In the genomic region with DNA sequence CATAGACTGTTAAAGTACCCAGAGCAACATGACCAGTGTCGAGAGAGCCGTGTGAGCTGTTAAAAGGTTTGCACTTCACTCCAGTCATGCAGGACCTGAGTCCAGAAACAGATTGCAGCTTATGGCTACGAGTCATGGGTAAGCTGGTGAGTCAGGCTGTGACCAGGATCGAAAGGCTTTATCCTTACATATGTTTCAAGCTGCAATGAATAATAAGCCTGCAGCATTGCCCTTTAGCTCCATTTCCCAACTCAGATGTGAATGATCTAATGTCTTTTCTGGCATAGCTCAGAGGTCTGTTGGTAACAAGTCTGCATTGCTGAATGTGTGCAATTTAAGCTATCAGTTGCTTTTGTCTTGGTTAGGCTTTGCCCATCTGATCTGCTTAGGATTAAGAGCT, we compare ENCODE assay signal across 17 mouse cellular contexts.
A peak's percentile ranks its signal among the peaks of the same experiment; 100 is the strongest.
DNase-seq lines count a peak whose midpoint lies in the region; ATAC-seq and TF ChIP-seq lines count a peak whose summit lies in the region.
"Had no signal": no experiment of that assay in that cellular context is flagged by ENCODE, and none has a peak within 500 bp of the region (broad histone marks: within the 10 kb centered on the region; RNA-seq: fewer than 3 reads in every experiment).

No protein-coding gene starts in this region.

- no peak overlapping the region for H3K4me3 ChIP-seq in lung, postnatal 0 days (ENCODE audit: low read depth, low read length)
- no peak overlapping the region for H3K4me3 ChIP-seq in intestine, postnatal 0 days (ENCODE audit: low read depth, low read length)
- H3K4me3 ChIP-seq: embryonic facial prominence, embryonic 12.5 days; heart, embryonic 13.5 days; hindbrain, embryonic 12.5 days; limb, embryonic 13.5 days had no signal

- H3K27me3 ChIP-seq in lung, postnatal 0 days (replicated peaks; ENCODE audit: insufficient read depth, low read length) = no peaks in the 10 kb centered on the region
- no peaks in the 10 kb centered on the region for H3K27me3 ChIP-seq in intestine, postnatal 0 days (replicated peaks; ENCODE audit: control insufficient read depth, insufficient read depth, low read length)
- H3K27me3 ChIP-seq: embryonic facial prominence, embryonic 12.5 days; heart, embryonic 13.5 days; hindbrain, embryonic 12.5 days; limb, embryonic 13.5 days had no signal

- peak; percentile 32 for DNase-seq in lung, postnatal 0 days (ENCODE audit: low spot score)
- no peak for DNase-seq in lung, postnatal 10 days
- DNase-seq in cerebellum, adult 11 months = peak; percentile 16
- peak; percentile 7 to 41 for DNase-seq in cerebellum, postnatal 36 days
- DNase-seq in left cerebral cortex, adult 9 months (ENCODE audit: low spot score in 2 of 2) = no peak
- no peak for DNase-seq in heart, postnatal 10 days
- DNase-seq: adrenal gland, adult 8-10 months; forebrain, postnatal 0 days; kidney, adult 18-20 months; kidney, postnatal 4 days; midbrain, embryonic 14.5 days; spleen, adult 18-20 months had no signal

- H3K27ac ChIP-seq in lung, postnatal 0 days (ENCODE audit: low read length) = no peak overlapping the region
- no peak overlapping the region for H3K27ac ChIP-seq in intestine, postnatal 0 days (ENCODE audit: low read depth, low read length)
- H3K27ac ChIP-seq: embryonic facial prominence, embryonic 12.5 days; heart, embryonic 13.5 days; hindbrain, embryonic 12.5 days; limb, embryonic 13.5 days had no signal

- no peak overlapping the region for H3K9ac ChIP-seq in lung, postnatal 0 days (replicated peaks; ENCODE audit: low read depth)
- no peak overlapping the region for H3K9ac ChIP-seq in intestine, postnatal 0 days (ENCODE audit: low read depth, low read length)
- H3K9ac ChIP-seq: embryonic facial prominence, embryonic 12.5 days; forebrain, postnatal 0 days; heart, embryonic 13.5 days; hindbrain, embryonic 12.5 days; limb, embryonic 13.5 days had no signal

- no peak for TF ChIP-seq EP300 in lung, postnatal 0 days (IDR thresholded peaks at IDR 0.05)

- no peak overlapping the region for H3K4me2 ChIP-seq in lung, postnatal 0 days (replicated peaks; ENCODE audit: low read depth, low read length)
- H3K4me2 ChIP-seq in intestine, postnatal 0 days (replicated peaks; ENCODE audit: low read depth) = no peak overlapping the region
- H3K4me2 ChIP-seq: embryonic facial prominence, embryonic 12.5 days; heart, embryonic 13.5 days; hindbrain, embryonic 12.5 days; limb, embryonic 13.5 days had no signal

- H3K4me1 ChIP-seq in lung, postnatal 0 days (ENCODE audit: insufficient read depth, low read depth, low read length) = no peaks in the 10 kb centered on the region
- no peaks in the 10 kb centered on the region for H3K4me1 ChIP-seq in intestine, postnatal 0 days (replicated peaks; ENCODE audit: control insufficient read depth, insufficient read depth, low read length)
- H3K4me1 ChIP-seq: embryonic facial prominence, embryonic 12.5 days; hindbrain, embryonic 12.5 days; limb, embryonic 13.5 days had no signal

- 52% methylated on average over 4 of the region's 4 CpGs for WGBS in lung, postnatal 0 days
- 70% methylated on average over 4 of the region's 4 CpGs for WGBS in intestine, postnatal 0 days

- no peaks in the 10 kb centered on the region for H3K9me3 ChIP-seq in lung, postnatal 0 days (ENCODE audit: low read length)
- H3K9me3 ChIP-seq in intestine, postnatal 0 days (ENCODE audit: control insufficient read depth) = no peaks in the 10 kb centered on the region
- H3K9me3 ChIP-seq: embryonic facial prominence, embryonic 12.5 days; heart, embryonic 13.5 days; hindbrain, embryonic 12.5 days; limb, embryonic 13.5 days had no signal

- TF ChIP-seq CTCF in lung, postnatal 0 days (IDR thresholded peaks at IDR 0.05) = no peak
- no peak for TF ChIP-seq CTCF in intestine, postnatal 0 days (IDR thresholded peaks at IDR 0.05; ENCODE audit: low read depth)

- H3K36me3 ChIP-seq in lung, postnatal 0 days (ENCODE audit: insufficient read depth, low read length) = no peaks in the 10 kb centered on the region
- no peaks in the 10 kb centered on the region for H3K36me3 ChIP-seq in intestine, postnatal 0 days (ENCODE audit: control insufficient read depth, insufficient read depth)
- H3K36me3 ChIP-seq: embryonic facial prominence, embryonic 12.5 days; heart, embryonic 13.5 days; hindbrain, embryonic 12.5 days; limb, embryonic 13.5 days had no signal

- no peak for ATAC-seq in lung, postnatal 0 days
- no peak for ATAC-seq in intestine, postnatal 0 days
- ATAC-seq: forebrain, postnatal 0 days had no signal

- intact Hi-C loops in heart, postnatal 10 days (cut with DNase I) = no loop called here

Comparison
In these comparisons a context has a peak if more than half of its experiments do, and no peak if none do; other contexts are left out.
1. DNase-seq: peak in lung, postnatal 0 days (single experiment), cerebellum, adult 11 months (single experiment) and cerebellum, postnatal 36 days (2 of 2); none in lung, postnatal 10 days (single experiment), left cerebral cortex, adult 9 months (0 of 2) and heart, postnatal 10 days (0 of 2).